Mouse (Mus musculus): ENCODE results near the gene Itgb3bp. TPM values are rescaled to one million over a fixed set of nuclear protein-coding genes. Genes with fewer than 3 reads are reported as not detected.
A peak's percentile ranks its signal among the peaks of the same experiment; 100 is the strongest.

Itgb3bp gene
- polyA plus RNA-seq, 1 experiment from 2014 or later, result 11.9 TPM

- Histone ChIP-seq H3K27ac (ENCODE audit: low read length) (peak overlapping the region; percentile 92), H3K9me3 (ENCODE audit: low read length) (no peaks in the 10 kb centered on the region), H3K4me1 (ENCODE audit: insufficient read depth, low read depth, low read length) (peaks cover 3% of the 10 kb centered on the region; the same call in 1 of the 2 replicates), H3K9ac (replicated peaks; ENCODE audit: low read depth) (no peak overlapping the region), H3K4me3 (ENCODE audit: low read depth, low read length) (peak overlapping the region; percentile 64; the same call in 1 of the 2 replicates), H3K36me3 (ENCODE audit: insufficient read depth, low read length) (no peaks in the 10 kb centered on the region), H3K27me3 (replicated peaks; ENCODE audit: insufficient read depth, low read length) (no peaks in the 10 kb centered on the region), H3K4me2 (replicated peaks; ENCODE audit: low read depth, low read length) (peak overlapping the region; percentile 93)
- ATAC-seq (peak; percentile 54), DNase-seq (ENCODE audit: low spot score) (peak; percentile 82)
- 38% methylated on average over 10 of the region's 10 CpGs for WGBS
- TF ChIP-seq EP300 (IDR thresholded peaks at IDR 0.05) (peak; percentile 59; the same call in 1 of the 2 replicates), CTCF (IDR thresholded peaks at IDR 0.05) (no peak)
These were observed 1.1 kb upstream of the Itgb3bp start for GRCm38 (mm10) chr4:99930518-99931239.

- WGBS, result 3% methylated on average over 23 of the region's 23 CpGs
- DNase-seq (ENCODE audit: low spot score), result peak; percentile 87
These were observed 432 bp downstream of the Itgb3bp start, which contains the start of gene Pgm1 for GRCm38 (mm10) chr4:99929149-99929612. Gene Pgm1 (plus strand): TSS chr4:99929414.

GRCm38 (mm10) chr4:99928521-99928920 is 1.1 kb downstream of the Itgb3bp start:
- peak; percentile 23 for DNase-seq (ENCODE audit: low spot score)
- H3K4me2 ChIP-seq (replicated peaks; ENCODE audit: low read depth, low read length), result no peak overlapping the region
- no peak for TF ChIP-seq EP300 (IDR thresholded peaks at IDR 0.05)
- TF ChIP-seq CTCF (IDR thresholded peaks at IDR 0.05), result no peak
- H3K4me1 ChIP-seq (ENCODE audit: insufficient read depth, low read depth, low read length), result peaks cover 3% of the 10 kb centered on the region; the same call in 1 of the 2 replicates
- no peak overlapping the region for H3K27ac ChIP-seq (ENCODE audit: low read length)
- ATAC-seq, result no peak
- no peaks in the 10 kb centered on the region for H3K9me3 ChIP-seq (ENCODE audit: low read length)
- no peaks in the 10 kb centered on the region for H3K27me3 ChIP-seq (replicated peaks; ENCODE audit: insufficient read depth, low read length)
- no peaks in the 10 kb centered on the region for H3K36me3 ChIP-seq (ENCODE audit: insufficient read depth, low read length)
- WGBS, result 29% methylated on average over 6 of the region's 6 CpGs
- no peak overlapping the region for H3K4me3 ChIP-seq (ENCODE audit: low read depth, low read length)
- no peak overlapping the region for H3K9ac ChIP-seq (replicated peaks; ENCODE audit: low read depth)

More at GRCm38 (mm10) chr4:99929149-99929612, 432 bp downstream of the Itgb3bp start, which contains the start of gene Pgm1:
- Histone ChIP-seq H3K36me3 (ENCODE audit: insufficient read depth, low read length) (no peaks in the 10 kb centered on the region), H3K4me2 (replicated peaks; ENCODE audit: low read depth, low read length) (peak within 1 kb of the TSS; percentile 93), H3K27me3 (replicated peaks; ENCODE audit: insufficient read depth, low read length) (no peaks in the 10 kb centered on the region), H3K9ac (replicated peaks; ENCODE audit: low read depth) (peak within 1 kb of the TSS; percentile 48; the same call in 1 of the 2 replicates), H3K4me3 (ENCODE audit: low read depth, low read length) (peak within 1 kb of the TSS; percentile 64), H3K4me1 (ENCODE audit: insufficient read depth, low read depth, low read length) (peaks cover 3% of the 10 kb centered on the region; the same call in 1 of the 2 replicates), H3K9me3 (ENCODE audit: low read length) (no peaks in the 10 kb centered on the region), H3K27ac (ENCODE audit: low read length) (peak within 1 kb of the TSS; percentile 92)
- TF ChIP-seq CTCF (IDR thresholded peaks at IDR 0.05) (no peak), EP300 (IDR thresholded peaks at IDR 0.05) (no peak)
- ATAC-seq, result peak; percentile 84

- no peak overlapping the region for H3K4me3 ChIP-seq (ENCODE audit: low read depth, low read length)
- no peak overlapping the region for H3K9ac ChIP-seq (replicated peaks; ENCODE audit: low read depth)
- ATAC-seq (no peak), DNase-seq (ENCODE audit: low spot score) (no peak)
- H3K4me1 ChIP-seq (ENCODE audit: insufficient read depth, low read depth, low read length), result peaks cover 3% of the 10 kb centered on the region; the same call in 1 of the 2 replicates
- no peaks in the 10 kb centered on the region for H3K36me3 ChIP-seq (ENCODE audit: insufficient read depth, low read length)
- no peaks in the 10 kb centered on the region for H3K9me3 ChIP-seq (ENCODE audit: low read length)
- no peak overlapping the region for H3K27ac ChIP-seq (ENCODE audit: low read length)
- H3K4me2 ChIP-seq (replicated peaks; ENCODE audit: low read depth, low read length), result no peak overlapping the region
- TF ChIP-seq EP300 (IDR thresholded peaks at IDR 0.05) (no peak), CTCF (IDR thresholded peaks at IDR 0.05) (no peak)
- H3K27me3 ChIP-seq (replicated peaks; ENCODE audit: insufficient read depth, low read length), result no peaks in the 10 kb centered on the region
- 86% methylated on average over 4 of the region's 4 CpGs for WGBS
These were observed 3.2 kb downstream of the Itgb3bp start for GRCm38 (mm10) chr4:99926380-99926779.

DNA sequence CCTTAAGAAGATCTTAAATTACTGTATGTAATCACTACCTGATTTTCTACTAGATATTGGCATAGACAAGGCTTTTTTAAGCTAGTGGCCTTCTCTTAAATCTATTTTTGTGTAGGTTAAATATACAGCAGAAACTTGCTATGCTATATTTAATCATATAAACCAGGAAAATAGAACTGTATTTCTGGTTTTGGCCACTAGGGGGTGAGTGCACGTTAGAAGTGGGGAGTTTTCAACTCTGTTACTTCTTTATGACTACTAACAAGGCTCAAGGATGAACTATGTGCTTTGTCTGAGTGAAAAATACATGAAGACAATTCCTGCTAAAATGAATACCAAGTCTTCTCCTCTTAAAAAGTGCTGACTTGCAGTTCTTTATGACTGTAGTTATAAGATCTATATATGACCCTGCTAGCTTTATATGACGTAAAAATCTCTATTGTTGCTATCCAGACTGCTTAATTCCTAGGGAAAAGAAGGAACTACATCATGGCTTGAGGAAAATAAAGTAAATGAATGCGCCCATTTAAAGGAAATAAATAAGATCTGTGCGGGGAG is 15.6 kb downstream of the Itgb3bp start:
- ATAC-seq, result no peak
- Histone ChIP-seq H3K4me2 (replicated peaks; ENCODE audit: low read depth, low read length) (no peak overlapping the region), H3K4me1 (ENCODE audit: insufficient read depth, low read depth, low read length) (no peaks in the 10 kb centered on the region), H3K27me3 (replicated peaks; ENCODE audit: insufficient read depth, low read length) (no peaks in the 10 kb centered on the region), H3K9ac (replicated peaks; ENCODE audit: low read depth) (no peak overlapping the region), H3K4me3 (ENCODE audit: low read depth, low read length) (no peak overlapping the region), H3K36me3 (ENCODE audit: insufficient read depth, low read length) (no peaks in the 10 kb centered on the region), H3K27ac (ENCODE audit: low read length) (no peak overlapping the region), H3K9me3 (ENCODE audit: low read length) (no peaks in the 10 kb centered on the region)
- 68% methylated on average over 4 of the region's 4 CpGs for WGBS
- DNase-seq (ENCODE audit: low spot score), result peak; percentile 44
- TF ChIP-seq EP300 (IDR thresholded peaks at IDR 0.05) (no peak), CTCF (IDR thresholded peaks at IDR 0.05) (peak; percentile 77)

GRCm38 (mm10) chr4:99882405-99882804 is 47.2 kb downstream of the Itgb3bp start:
- Histone ChIP-seq H3K4me1 (ENCODE audit: insufficient read depth, low read depth, low read length) (no peaks in the 10 kb centered on the region), H3K9me3 (ENCODE audit: low read length) (no peaks in the 10 kb centered on the region), H3K9ac (replicated peaks; ENCODE audit: low read depth) (no peak overlapping the region), H3K27me3 (replicated peaks; ENCODE audit: insufficient read depth, low read length) (no peaks in the 10 kb centered on the region), H3K27ac (ENCODE audit: low read length) (no peak overlapping the region), H3K4me3 (ENCODE audit: low read depth, low read length) (no peak overlapping the region), H3K4me2 (replicated peaks; ENCODE audit: low read depth, low read length) (no peak overlapping the region), H3K36me3 (ENCODE audit: insufficient read depth, low read length) (no peaks in the 10 kb centered on the region)
- ATAC-seq (no peak), DNase-seq (ENCODE audit: low spot score) (no peak)
- TF ChIP-seq CTCF (IDR thresholded peaks at IDR 0.05) (no peak), EP300 (IDR thresholded peaks at IDR 0.05) (no peak)

All from lung, postnatal 0 days (tissue).